Mouse (Mus musculus) kidney, adult 2 months (tissue): ENCODE measurements around the gene Erg.

Experiments
- CTCF ChIP-seq: fragments of 200-500 bp; conservative IDR thresholded peaks from 2 replicates; pipeline ENCODE4 v1.5.1; 2011; ENCODE audit warnings: low read depth, mild to moderate bottlenecking, control low read depth, low read length, moderate library complexity, mixed read lengths; ENCODE audit not compliant: insufficient read depth, insufficient read length
- POLR2A ChIP-seq: fragments of 200-500 bp; IDR thresholded peaks from one replicate; pipeline ENCODE4 v1.6.1; 2011; ENCODE audit warnings: low read depth, low read length, control low read depth

DNA sequence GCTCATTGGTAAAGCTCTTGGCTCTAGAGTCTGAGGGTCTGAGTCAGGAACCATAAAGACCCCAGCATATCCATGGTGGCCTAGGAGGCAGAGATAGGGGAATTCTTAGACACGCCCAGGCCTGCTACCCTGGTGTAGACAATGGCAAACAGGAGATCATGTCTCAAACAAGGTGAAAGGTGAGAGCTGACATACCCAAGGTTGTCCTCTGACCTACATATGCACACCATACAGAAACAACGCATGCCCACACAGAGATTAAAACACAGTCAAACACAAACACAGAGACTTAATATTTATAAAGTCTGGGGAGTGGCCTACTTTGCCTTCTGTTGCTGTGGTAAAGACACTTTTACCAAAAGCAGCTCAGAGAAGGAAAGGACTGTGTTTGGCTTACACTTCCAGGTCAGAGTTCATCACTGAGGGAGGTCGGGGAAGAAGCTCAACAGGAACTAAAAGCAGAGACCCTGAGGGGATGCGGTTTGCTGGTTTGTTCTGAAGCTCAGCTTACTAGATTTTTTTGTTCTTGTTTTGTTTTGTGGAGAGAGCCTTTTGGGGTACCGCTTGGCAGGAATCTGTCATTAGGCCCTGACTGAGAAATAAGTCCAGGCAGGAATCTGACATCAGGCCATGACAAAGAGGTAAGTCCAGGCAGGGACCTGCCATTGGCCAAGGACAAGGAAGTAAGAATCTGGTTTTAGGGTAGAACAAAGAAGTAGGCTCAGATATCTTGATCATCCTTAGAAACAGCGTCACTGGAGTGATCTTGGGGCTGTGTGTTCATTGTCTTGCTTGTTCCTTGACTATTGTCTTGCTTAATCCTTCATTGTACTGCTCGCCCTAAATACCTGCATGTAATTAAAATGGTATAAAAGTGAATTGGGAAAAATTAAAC is 37.7 kb upstream of the Erg start:
- TF ChIP-seq CTCF = no peak
- no peak for TF ChIP-seq POLR2A
